Mouse (Mus musculus): ENCODE data around the gene Olfr1153.

Olfr1153 gene

DNA sequence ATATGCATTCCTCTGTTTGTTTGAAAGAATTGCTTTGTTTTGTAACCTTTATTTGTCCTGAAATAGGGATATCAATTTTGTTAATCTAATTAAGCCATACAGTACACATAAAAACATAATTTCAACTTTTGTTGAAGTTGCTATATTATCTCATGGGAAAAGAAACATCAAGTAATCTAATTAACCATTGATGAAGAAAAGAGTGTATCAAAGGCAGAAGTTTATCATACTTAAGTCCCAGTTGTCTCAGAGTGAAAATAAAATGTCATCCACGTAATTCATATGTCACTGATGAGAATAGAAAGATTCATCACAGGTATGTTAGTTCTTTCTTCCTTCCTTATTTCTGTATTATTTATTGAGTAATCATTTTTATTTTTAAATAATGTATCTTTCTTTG lies at the start of gene Olfr1153:
Olfr1153 (plus strand) TSS at position 301 of the 400 bp plus-strand sequence.
- no peak for DNase-seq (ENCODE audit: low spot score)

DNA sequence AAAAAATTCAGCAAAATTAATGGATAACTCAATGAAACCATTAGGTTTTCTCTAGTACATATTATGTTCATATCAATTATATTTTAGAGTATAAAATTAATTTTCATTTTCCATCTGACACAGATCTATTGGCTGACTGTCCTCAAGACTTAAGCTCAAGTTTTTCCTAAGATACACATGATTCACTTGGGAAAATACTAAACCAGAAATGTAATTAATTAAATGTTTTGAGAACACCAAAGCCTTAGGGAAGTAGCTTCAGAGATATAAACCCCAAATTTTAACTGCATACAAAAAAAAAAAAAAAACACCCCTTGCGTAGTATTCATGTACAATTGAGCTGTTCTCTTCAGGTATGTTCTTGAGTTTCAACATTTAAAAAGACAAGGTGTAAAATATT lies 39.2 kb upstream of the Olfr1153 start, which contains the start of gene Olfr1151:
Olfr1151 (plus strand) TSS at position 301 of the 400 bp plus-strand sequence.
- DNase-seq (ENCODE audit: low spot score): no peak

DNA sequence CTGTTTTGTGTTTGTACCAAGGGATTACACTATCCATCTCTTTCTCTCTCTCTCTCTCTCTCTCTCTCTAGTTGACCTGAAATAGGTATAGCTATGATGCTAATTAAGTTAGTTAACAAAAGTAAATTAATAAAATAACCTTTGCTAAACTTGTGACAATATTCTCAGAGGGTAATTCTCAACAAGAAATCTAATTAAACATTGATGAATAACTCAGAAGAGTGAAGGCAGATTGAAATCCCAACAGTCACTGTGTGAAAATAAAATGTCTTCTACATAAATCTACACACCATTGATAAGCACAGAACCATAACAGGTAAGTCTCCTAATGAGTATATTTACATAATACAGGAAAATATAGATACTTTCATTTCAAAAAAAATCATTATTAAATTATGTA lies 28.6 kb upstream of the Olfr1153 start, which contains the start of gene Olfr1152:
Olfr1152 (plus strand) TSS at position 301 of the 400 bp plus-strand sequence.
- DNase-seq (ENCODE audit: low spot score): no peak

DNA sequence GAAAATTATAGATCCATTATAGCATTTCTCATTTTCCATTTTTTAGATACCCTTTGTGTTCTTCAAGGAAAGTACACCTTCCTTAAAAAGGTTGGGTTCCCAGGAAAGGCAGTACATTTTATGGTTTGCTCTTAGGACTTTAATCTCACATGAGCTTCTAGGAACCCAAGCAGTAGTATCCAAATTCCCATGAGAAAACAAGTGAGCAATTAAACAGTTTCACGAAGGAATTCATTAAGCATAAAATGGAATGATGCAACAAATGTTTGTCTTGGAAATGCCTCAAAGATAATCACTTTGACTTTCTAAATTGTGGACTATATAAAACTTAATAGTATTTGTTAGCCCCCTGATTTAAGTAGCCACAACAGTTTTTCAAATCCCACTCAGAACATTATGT lies 10.3 kb downstream of the Olfr1153 start, which contains the start of gene Olfr1154:
Olfr1154 (minus strand) TSS at position 101 of the 400 bp plus-strand sequence.
- no peak for DNase-seq (ENCODE audit: low spot score)

DNA sequence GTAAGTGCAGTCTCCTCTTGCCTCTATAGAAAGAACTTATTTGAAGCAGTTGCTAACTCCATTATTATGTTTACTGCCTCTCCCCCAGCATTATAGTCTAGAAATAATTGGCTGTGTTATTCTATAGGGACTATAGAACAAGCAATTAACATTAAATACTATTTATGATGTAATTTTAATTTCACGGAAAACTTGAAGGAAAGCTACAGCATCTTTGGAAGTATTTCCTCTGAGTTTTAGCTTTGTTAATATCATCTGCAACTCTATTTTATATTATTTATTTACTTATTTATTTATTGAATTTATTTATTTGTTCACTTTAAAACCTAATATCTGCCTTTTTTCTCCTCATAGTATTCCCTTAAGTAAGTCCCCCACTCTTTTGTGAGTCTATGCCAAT lies 50.3 kb downstream of the Olfr1153 start, which contains the start of gene Olfr1155:
Olfr1155 (minus strand) TSS at position 101 of the 400 bp plus-strand sequence.
- DNase-seq (ENCODE audit: low spot score): no peak
